Mouse (Mus musculus) C2C12 (cell line): ENCODE data around the gene Flad1. TPM values are rescaled to one million over a fixed set of nuclear protein-coding genes. Genes with fewer than 3 reads are reported as not detected.

Experiments used
- H3K27me3 ChIP-seq: one replicate; pipeline ENCODE4 v1.6.1; 2011; ENCODE audit not compliant: control insufficient read depth, insufficient read depth, insufficient read length
- H3K36me3 ChIP-seq: one replicate; pipeline ENCODE4 v1.6.1; 2011; ENCODE audit not compliant: control insufficient read depth, insufficient read depth
- H3K4me3 ChIP-seq: one replicate; pipeline ENCODE4 v1.5.1; 2011; ENCODE audit warnings: mild to moderate bottlenecking, control low read depth; ENCODE audit not compliant: poor library complexity, insufficient read depth, severe bottlenecking
- H3K79me2 ChIP-seq: one replicate; pipeline ENCODE4 v1.6.1; 2011; ENCODE audit not compliant: control insufficient read depth, insufficient read depth
- H3K79me3 ChIP-seq: one replicate; pipeline ENCODE4 v1.6.1; 2011; ENCODE audit warnings: low read depth, control low read depth
- H3ac ChIP-seq: one replicate; pipeline ENCODE3; 2011; ENCODE audit warnings: low read depth; ENCODE audit not compliant: control insufficient read depth, insufficient read length
- CEBPB ChIP-seq: IDR thresholded peaks from one replicate; pipeline ENCODE4 v1.6.1; 2011; ENCODE audit warnings: low read depth, mild to moderate bottlenecking, control low read depth, moderate library complexity
- CTCF ChIP-seq: IDR thresholded peaks from one replicate; pipeline ENCODE4 v1.5.1; 2011; ENCODE audit not compliant: control insufficient read depth, insufficient read depth, insufficient read length
- FOSL1 ChIP-seq: IDR thresholded peaks from one replicate; pipeline ENCODE4 v1.8.0; 2011; ENCODE audit warnings: mild to moderate bottlenecking, low read length; ENCODE audit not compliant: poor library complexity, insufficient read depth, severe bottlenecking
- MAX ChIP-seq: IDR thresholded peaks from one replicate; pipeline ENCODE4 v1.6.1; 2011; ENCODE audit warnings: mild to moderate bottlenecking, control low read depth
- MYOD1 ChIP-seq: IDR thresholded peaks from one replicate; pipeline ENCODE4 v1.6.1; 2011; ENCODE audit warnings: low read depth; ENCODE audit not compliant: control insufficient read depth, insufficient read length
- MYOG ChIP-seq: IDR thresholded peaks from one replicate; pipeline ENCODE4 v1.6.1; 2011; ENCODE audit not compliant: control insufficient read depth, insufficient read length; ENCODE audit errors: extremely low read depth
- USF1 ChIP-seq: IDR thresholded peaks from one replicate; pipeline ENCODE4 v1.6.1; 2011; ENCODE audit warnings: low read depth, mild to moderate bottlenecking, control low read depth, moderate library complexity
- long read RNA-seq, 2 experiments: library from polyadenylated mRNA; unstranded; transcript quantifications; one replicate each; pipeline ENCODE4 v2.0.0; 2019 to 2020
- polyA plus RNA-seq: library from polyadenylated mRNA; unstranded; fragments of >200 nt; fragmentation: generic; extraction: Trizol; gene quantifications from one replicate; pipeline ENCODE4 v1.2.1, GENCODE M21; 2012; ENCODE audit warnings: missing spikeins

Gene Flad1
- 11.0 TPM for polyA plus RNA-seq
- long read RNA-seq, experiment 1, transcript Flad1-204 (8 exons, 2,892 nt), result major isoform, 13 of 28 reads
- long read RNA-seq, experiment 1, partial matches to known transcripts, result 7 of 28 reads
- long read RNA-seq, experiment 1, other reads (novel, unspliced or antisense), result 7 of 28 reads
- long read RNA-seq, experiment 2, transcript Flad1-204 (8 exons, 2,892 nt), result major isoform, 42 of 74 reads
- long read RNA-seq, experiment 2, transcript Flad1-202 (8 exons, 2,238 nt), result minor isoform, 11 of 74 reads
- long read RNA-seq, experiment 2, partial matches to known transcripts, result 0 of 74 reads
- long read RNA-seq, experiment 2, other reads (novel, unspliced or antisense), result 21 of 74 reads

- peak within 1 kb of the TSS; percentile 75 for H3ac ChIP-seq
- peaks cover 20% of the 10 kb centered on the region for H3K79me3 ChIP-seq
- H3K4me3 ChIP-seq, result peak within 1 kb of the TSS; percentile 37
- no peak for TF ChIP-seq MYOG
- TF ChIP-seq MYOD1, result no peak
- no peak for TF ChIP-seq USF1
- TF ChIP-seq MAX, result no peak
- peaks cover 41% of the 10 kb centered on the region for H3K36me3 ChIP-seq
- H3K79me2 ChIP-seq, result peaks cover 30% of the 10 kb centered on the region
- H3K27me3 ChIP-seq, result no peaks in the 10 kb centered on the region
Measured at GRCm38 (mm10) chr3:89411490-89412393, at the start of gene Flad1. Flad1 (minus strand) TSS chr3:89411870.

- H3K4me3 ChIP-seq, result peak overlapping the region; percentile 46
- no peaks in the 10 kb centered on the region for H3K79me2 ChIP-seq
- H3K36me3 ChIP-seq, result no peaks in the 10 kb centered on the region
- H3ac ChIP-seq, result peak overlapping the region; percentile 60
- H3K79me3 ChIP-seq, result no peaks in the 10 kb centered on the region
- TF ChIP-seq USF1 (no peak), MAX (no peak), CEBPB (no peak), MYOG (no peak), CTCF (no peak)
- no peaks in the 10 kb centered on the region for H3K27me3 ChIP-seq
Measured at GRCm38 (mm10) chr3:89458965-89459807, 47.5 kb upstream of the Flad1 start.

- Histone ChIP-seq H3K79me3 (no peaks in the 10 kb centered on the region), H3K79me2 (no peaks in the 10 kb centered on the region), H3K27me3 (no peaks in the 10 kb centered on the region)
Measured at GRCm38 (mm10) chr3:89458372-89458964, 46.8 kb upstream of the Flad1 start.

GRCm38 (mm10) chr3:89456726-89457665 lies 45.3 kb upstream of the Flad1 start:
- Histone ChIP-seq H3K79me3 (no peaks in the 10 kb centered on the region), H3K36me3 (no peaks in the 10 kb centered on the region), H3K27me3 (no peaks in the 10 kb centered on the region), H3ac (no peak overlapping the region), H3K4me3 (no peak overlapping the region), H3K79me2 (no peaks in the 10 kb centered on the region)
- TF ChIP-seq CTCF (peak; percentile 38), MAX (no peak)

More at GRCm38 (mm10) chr3:89458372-89458964, 46.8 kb upstream of the Flad1 start:
- Histone ChIP-seq H3K36me3 (no peaks in the 10 kb centered on the region), H3K4me3 (peak overlapping the region; percentile 46), H3ac (no peak overlapping the region)
- TF ChIP-seq USF1 (no peak), CTCF (no peak), FOSL1 (no peak)

GRCm38 (mm10) chr3:89455786-89456285 lies 44.2 kb upstream of the Flad1 start:
- no peaks in the 10 kb centered on the region for H3K36me3 ChIP-seq
- no peaks in the 10 kb centered on the region for H3K27me3 ChIP-seq
- no peaks in the 10 kb centered on the region for H3K79me2 ChIP-seq
- TF ChIP-seq MYOD1 (no peak), MAX (no peak), FOSL1 (no peak), CEBPB (no peak), USF1 (no peak), CTCF (no peak), MYOG (no peak)
- no peak overlapping the region for H3ac ChIP-seq
- H3K4me3 ChIP-seq, result no peak overlapping the region
- no peaks in the 10 kb centered on the region for H3K79me3 ChIP-seq
